Mouse (Mus musculus) CH12.LX (cell line): ENCODE results near the gene Nfatc2. TPM values are rescaled to one million over a fixed set of nuclear protein-coding genes. Genes with fewer than 3 reads are reported as not detected.

Experiments used
- DNase-seq: peaks from one replicate; pipeline ENCODE4 v3.0.0-alpha.2; 2013; ENCODE audit errors: extremely low read depth
- H3K27ac ChIP-seq: 2 replicates; pipeline ENCODE4 v1.5.1; 2012; ENCODE audit warnings: low read depth, mild to moderate bottlenecking, control low read depth, moderate library complexity; ENCODE audit not compliant: insufficient read depth
- H3K27me3 ChIP-seq: replicated peaks from 2 replicates; pipeline ENCODE3; 2012; ENCODE audit warnings: inconsistent platforms
- H3K36me3 ChIP-seq, 2 experiments: replicated peaks in 1 of 2; 2 replicates each; pipeline versions ENCODE3 to v1.6.1; 2012; ENCODE audit warnings: inconsistent platforms in 1 of 2, low read length in 1 of 2, mild to moderate bottlenecking in 1 of 2, mixed read lengths in 1 of 2, moderate library complexity in 1 of 2; ENCODE audit not compliant: control insufficient read depth in 1 of 2, insufficient read depth in 1 of 2
- H3K4me1 ChIP-seq, 2 experiments: 2 replicates each; pipeline ENCODE4 v1.6.1; 2012; ENCODE audit warnings: inconsistent platforms in 1 of 2, moderate library complexity in 1 of 2; ENCODE audit not compliant: insufficient read depth in 2 of 2, control insufficient read depth in 1 of 2
- H3K4me2 ChIP-seq: 2 replicates; pipeline ENCODE4 v1.6.1; 2012; ENCODE audit warnings: low read depth, mild to moderate bottlenecking, control low read depth; ENCODE audit not compliant: poor library complexity, insufficient read depth, severe bottlenecking
- H3K4me3 ChIP-seq, 3 experiments: fragments of 150-350 bp in 1 of 3; sonication (generic) in 1 of 3; replicated peaks in 1 of 3; 2 replicates each; pipeline versions ENCODE3 to v1.5.1; 2011 to 2012; ENCODE audit warnings: low read depth in 2 of 3, low read length in 2 of 3, mild to moderate bottlenecking in 2 of 3, moderate library complexity in 2 of 3, control low read depth in 1 of 3, improper control_type of control experiment in 1 of 3, inconsistent platforms in 1 of 3, mixed read lengths in 1 of 3; ENCODE audit not compliant: poor library complexity in 1 of 3
- H3K79me2 ChIP-seq: replicated peaks from 2 replicates; pipeline ENCODE4 v1.6.1; 2012; ENCODE audit warnings: mild to moderate bottlenecking, moderate library complexity; ENCODE audit not compliant: control insufficient read depth, poor library complexity, insufficient read depth, severe bottlenecking; ENCODE audit errors: extremely low read depth
- H3K9ac ChIP-seq: 2 replicates; pipeline ENCODE4 v1.6.1; 2012; ENCODE audit warnings: low read depth, mild to moderate bottlenecking, control low read depth, moderate library complexity; ENCODE audit not compliant: insufficient read depth
- H3K9me3 ChIP-seq: replicated peaks from 2 replicates; pipeline ENCODE3; 2012; ENCODE audit warnings: low read length, inconsistent platforms, mixed read lengths
- BHLHE40 ChIP-seq: IDR thresholded peaks from 2 replicates; pipeline ENCODE4 v1.6.1; 2011; ENCODE audit warnings: mild to moderate bottlenecking, low read depth, low read length, improper control_type of control experiment
- CHD1 ChIP-seq: IDR thresholded peaks from 2 replicates; pipeline ENCODE4 v1.6.1; 2012; ENCODE audit warnings: low read depth, low read length, improper control_type of control experiment, inconsistent platforms
- CHD2 ChIP-seq: IDR thresholded peaks from 2 replicates; pipeline ENCODE4 v1.6.1; 2011; ENCODE audit warnings: low read length, improper control_type of control experiment
- ELF1 ChIP-seq: IDR thresholded peaks from 2 replicates; pipeline ENCODE4 v1.6.1; 2014; ENCODE audit warnings: low read depth, mild to moderate bottlenecking, inconsistent platforms, low read length, improper control_type of control experiment
- EP300 ChIP-seq: IDR thresholded peaks from 2 replicates; pipeline ENCODE4 v1.6.1; 2011; ENCODE audit warnings: low read length, improper control_type of control experiment
- GABPA ChIP-seq: IDR thresholded peaks from 2 replicates; pipeline ENCODE4 v1.6.1; 2012; ENCODE audit warnings: low read depth, low read length, improper control_type of control experiment, inconsistent platforms; ENCODE audit not compliant: insufficient replicate concordance
- HCFC1 ChIP-seq: IDR thresholded peaks from 2 replicates; pipeline ENCODE4 v1.6.1; 2012; ENCODE audit warnings: low read depth, mild to moderate bottlenecking, inconsistent platforms, low read length, improper control_type of control experiment
- IRF4 ChIP-seq: IDR thresholded peaks from 2 replicates; pipeline ENCODE4 v1.6.1; 2014; ENCODE audit warnings: low read depth, mild to moderate bottlenecking, inconsistent platforms, low read length, improper control_type of control experiment
- KAT2A ChIP-seq: IDR thresholded peaks from 2 replicates; pipeline ENCODE4 v1.6.1; 2012; ENCODE audit warnings: low read length, improper control_type of control experiment, inconsistent platforms; ENCODE audit not compliant: insufficient replicate concordance
- MAFK ChIP-seq: IDR thresholded peaks from 2 replicates; pipeline ENCODE4 v1.6.1; 2011; ENCODE audit warnings: low read length, improper control_type of control experiment; ENCODE audit not compliant: insufficient replicate concordance
- MAX ChIP-seq: IDR thresholded peaks from 2 replicates; pipeline ENCODE4 v1.6.1; 2011; ENCODE audit warnings: low read length, improper control_type of control experiment
- MAZ ChIP-seq: IDR thresholded peaks from 2 replicates; pipeline ENCODE4 v1.6.1; 2012; ENCODE audit warnings: low read depth, mild to moderate bottlenecking, inconsistent platforms, low read length, improper control_type of control experiment, moderate library complexity
- MEF2A ChIP-seq: IDR thresholded peaks from 2 replicates; pipeline ENCODE4 v1.6.1; 2014; ENCODE audit warnings: low read depth, mild to moderate bottlenecking, inconsistent platforms, low read length, improper control_type of control experiment, borderline replicate concordance
- MXI1 ChIP-seq: IDR thresholded peaks from 2 replicates; pipeline ENCODE4 v1.6.1; 2011; ENCODE audit warnings: mild to moderate bottlenecking, low read depth, low read length, improper control_type of control experiment
- MYC ChIP-seq: IDR thresholded peaks from 2 replicates; pipeline ENCODE4 v1.6.1; 2011; ENCODE audit warnings: low read depth, mild to moderate bottlenecking, improper control_type of control experiment, low read length
- NELFE ChIP-seq: IDR thresholded peaks from 2 replicates; pipeline ENCODE4 v1.6.1; 2011; ENCODE audit warnings: low read depth, low read length, improper control_type of control experiment
- NRF1 ChIP-seq: IDR thresholded peaks from 2 replicates; pipeline ENCODE4 v1.6.1; 2014; ENCODE audit warnings: low read depth, mild to moderate bottlenecking, inconsistent platforms, low read length, improper control_type of control experiment, moderate library complexity
- PAX5 ChIP-seq: IDR thresholded peaks from 2 replicates; pipeline ENCODE4 v1.6.1; 2012; ENCODE audit warnings: low read length, inconsistent platforms, mixed read lengths
- POLR2A ChIP-seq: IDR thresholded peaks from 2 replicates; pipeline ENCODE4 v1.6.1; 2011; ENCODE audit warnings: low read depth, mild to moderate bottlenecking, improper control_type of control experiment, low read length
- POLR2AphosphoS2 ChIP-seq: IDR thresholded peaks from 2 replicates; pipeline ENCODE4 v1.6.1; 2011; ENCODE audit warnings: low read depth, low read length, improper control_type of control experiment
- RAD21 ChIP-seq: IDR thresholded peaks from 2 replicates; pipeline ENCODE4 v1.6.1; 2011; ENCODE audit warnings: low read depth, mild to moderate bottlenecking, low read length, improper control_type of control experiment, moderate library complexity
- RCOR1 ChIP-seq: conservative IDR thresholded peaks from 2 replicates; pipeline ENCODE4 v1.6.1; 2012; ENCODE audit warnings: low read depth, mild to moderate bottlenecking, inconsistent platforms, low read length, improper control_type of control experiment
- SIN3A ChIP-seq: IDR thresholded peaks from 2 replicates; pipeline ENCODE4 v1.6.1; 2012; ENCODE audit warnings: low read length, improper control_type of control experiment, inconsistent platforms
- SMC3 ChIP-seq: IDR thresholded peaks from 2 replicates; pipeline ENCODE4 v1.6.1; 2011; ENCODE audit warnings: low read depth, low read length, improper control_type of control experiment
- TBP ChIP-seq: conservative IDR thresholded peaks from 2 replicates; pipeline ENCODE4 v1.6.1; 2011; ENCODE audit warnings: low read depth, low read length, improper control_type of control experiment
- TCF12 ChIP-seq: IDR thresholded peaks from 2 replicates; pipeline ENCODE4 v1.6.1; 2014; ENCODE audit warnings: low read depth, mild to moderate bottlenecking, inconsistent platforms, low read length, improper control_type of control experiment
- UBTF ChIP-seq: IDR thresholded peaks from 2 replicates; pipeline ENCODE4 v1.6.1; 2012; ENCODE audit warnings: low read depth, mild to moderate bottlenecking, inconsistent platforms, low read length, improper control_type of control experiment, moderate library complexity
- USF1 ChIP-seq: IDR thresholded peaks from 2 replicates; pipeline ENCODE4 v1.6.1; 2014; ENCODE audit warnings: low read depth, mild to moderate bottlenecking, inconsistent platforms, low read length, improper control_type of control experiment
- ZC3H11A ChIP-seq: IDR thresholded peaks from 2 replicates; pipeline ENCODE4 v1.6.1; 2012; ENCODE audit warnings: low read depth, mild to moderate bottlenecking, inconsistent platforms, low read length, improper control_type of control experiment
- ZKSCAN1 ChIP-seq: IDR thresholded peaks from 2 replicates; pipeline ENCODE4 v1.6.1; 2012; ENCODE audit warnings: low read depth, inconsistent platforms, low read length, improper control_type of control experiment, borderline replicate concordance
- ZMIZ1 ChIP-seq: IDR thresholded peaks from 2 replicates; pipeline ENCODE4 v1.6.1; 2012; ENCODE audit warnings: low read depth, mild to moderate bottlenecking, inconsistent platforms, low read length, improper control_type of control experiment
- dilution Hi-C: fragments of 300-500 bp; cut with MboI; formaldehyde crosslinking; loops from 2 replicates; pipeline ENCODE4 v1.14.3; 2020; ENCODE audit warnings: low sequenced_read_pairs; ENCODE audit not compliant: extremely low pct_unique_long_range_greater_than_20kb, extremely low pct_ligation_motif_present
- in situ Hi-C: fragments of 300-500 bp; cut with MboI; formaldehyde crosslinking; loops from 3 replicates; pipeline ENCODE4 v1.14.3; 2019; ENCODE audit warnings: low sequenced_read_pairs, low pct_ligation_motif_present, low pct_unique_long_range_greater_than_20kb, mixed read lengths
- polyA plus RNA-seq: library from polyadenylated mRNA; unstranded; fragments of >175 nt; gene quantifications from 2 replicates; pipeline ENCODE4 v1.2.1, GENCODE M21; 2012; ENCODE audit warnings: low read depth; ENCODE audit not compliant: insufficient read length
- total RNA-seq, 2 experiments: library from RNA; depleted of rRNA; stranded (reverse); fragments of 300-350 nt in 1 of 2; fragments of >200 nt in 1 of 2; gene quantifications; 2 replicates each; pipeline ENCODE4 v1.2.3; 2012 to 2014

Gene Nfatc2
- total and polyA plus RNA-seq, 3 experiments, result 1.8 to 4.8 (median 3.6) TPM

GRCm38 (mm10) chr2:168473496-168473895 lies 128.0 kb downstream of the Nfatc2 start:
- H3K9me3 ChIP-seq, result no peaks in the 10 kb centered on the region
- H3K4me3 ChIP-seq, result peak overlapping the region in 2 of 3 experiments; percentile 49 to 50
- peak; percentile 54 for DNase-seq
- H3K4me2 ChIP-seq, result peak overlapping the region; percentile 31
- no peaks in the 10 kb centered on the region for H3K79me2 ChIP-seq
- H3K27ac ChIP-seq, result no peak overlapping the region
- peaks cover 8 to 35% of the 10 kb centered on the region in 2 experiments; a peak in 3 of 4 replicates for H3K4me1 ChIP-seq
- dilution Hi-C loops (no loop called here), in situ Hi-C loops (loop anchor here (5.0 to 25.0 kb wide), 3 partner anchors 119 to 414 kb away; no protein-coding TSS in a partner anchor)
- H3K9ac ChIP-seq, result no peak overlapping the region
- H3K27me3 ChIP-seq, result peaks cover 29% of the 10 kb centered on the region
- peaks cover 0 to 16% of the 10 kb centered on the region in 2 experiments for H3K36me3 ChIP-seq
- TF ChIP-seq SMC3 (no peak), TCF12 (peak; percentile 49), HCFC1 (peak; percentile 25; the same call in 1 of the 2 replicates), CHD1 (no peak), IRF4 (peak; percentile 32; the same call in 1 of the 2 replicates), CHD2 (no peak), GABPA (no peak), ELF1 (peak; percentile 64; the same call in 1 of the 2 replicates), PAX5 (no peak), ZKSCAN1 (peak; percentile 89; the same call in 1 of the 2 replicates)

GRCm38 (mm10) chr2:168472899-168473298 lies 128.6 kb downstream of the Nfatc2 start:
- Histone ChIP-seq H3K27ac (no peak overlapping the region), H3K4me3 (peak overlapping the region; percentile 49 to 54 (median 50))
- DNase-seq, result peak; percentile 85
- TF ChIP-seq POLR2A (0 out of 2 replicates have a peak, but pooled peaks have one; percentile 22), POLR2AphosphoS2 (no peak), UBTF (no peak), HCFC1 (peak; percentile 31; the same call in 1 of the 2 replicates), SIN3A (no peak), ZMIZ1 (no peak), USF1 (no peak; the same call in 1 of the 2 replicates), BHLHE40 (peak; percentile 91), EP300 (no peak), PAX5 (no peak), ELF1 (no peak; the same call in 1 of the 2 replicates), RCOR1 (no peak), ZKSCAN1 (no peak), CHD2 (no peak), NRF1 (no peak), KAT2A (no peak), NELFE (0 out of 2 replicates have a peak, but pooled peaks have one; percentile 30), MEF2A (no peak; the same call in 1 of the 2 replicates), CHD1 (no peak), ZC3H11A (peak; percentile 42), SMC3 (peak; percentile 91), MYC (no peak), RAD21 (peak; percentile 69), MAFK (no peak), MAX (no peak), TBP (0 out of 2 replicates have a peak, but pooled peaks have one; percentile 27), MXI1 (no peak; the same call in 1 of the 2 replicates), MAZ (no peak)

More at GRCm38 (mm10) chr2:168472899-168473298, 128.6 kb downstream of the Nfatc2 start:
- H3K36me3 ChIP-seq, result peaks cover 0 to 12% of the 10 kb centered on the region in 2 experiments
- dilution Hi-C loops, result no loop called here
- H3K27me3 ChIP-seq, result peaks cover 31% of the 10 kb centered on the region
- peaks cover 7 to 36% of the 10 kb centered on the region in 2 experiments; a peak in 3 of 4 replicates for H3K4me1 ChIP-seq
- H3K79me2 ChIP-seq, result no peaks in the 10 kb centered on the region
- H3K9me3 ChIP-seq, result no peaks in the 10 kb centered on the region
- H3K9ac ChIP-seq, result no peak overlapping the region
- in situ Hi-C loops, result loop anchor here (5.0 to 25.0 kb wide), 3 partner anchors 119 to 414 kb away; no protein-coding TSS in a partner anchor
- peak overlapping the region; percentile 31 for H3K4me2 ChIP-seq
